Mouse (Mus musculus) heart, embryonic 15.5 days (tissue): Measurements from ENCODE around the gene Tanc2. TPM values are rescaled to one million over a fixed set of nuclear protein-coding genes. Genes with fewer than 3 reads are reported as not detected.

Experiments used
- ATAC-seq: fragments of 200-750 bp; cut with Nextera tagmentation; replicated peaks from 2 replicates; pipeline ENCODE4 v1.8.0; 2017; ENCODE audit warnings: low read depth, moderate TSS enrichment; ENCODE audit not compliant: insufficient number of reproducible peaks, insufficient read depth, low FRiP score
- H3K27ac ChIP-seq: fragments of 300-500 bp; sonication (generic); 2 replicates; pipeline ENCODE4 v1.5.1; 2015; ENCODE audit warnings: mild to moderate bottlenecking, inconsistent platforms
- H3K27me3 ChIP-seq: fragments of 300-500 bp; sonication (generic); 2 replicates; pipeline ENCODE4 v1.6.1; 2015; ENCODE audit warnings: inconsistent platforms
- H3K36me3 ChIP-seq: fragments of 300-500 bp; sonication (generic); 2 replicates; pipeline ENCODE4 v1.6.1; 2015; ENCODE audit warnings: mild to moderate bottlenecking, inconsistent platforms
- H3K4me1 ChIP-seq: fragments of 300-500 bp; sonication (generic); replicated peaks from 2 replicates; pipeline ENCODE4 v1.6.1; 2015; ENCODE audit warnings: inconsistent platforms
- H3K4me2 ChIP-seq: fragments of 300-500 bp; sonication (generic); 2 replicates; pipeline ENCODE4 v1.6.1; 2015; ENCODE audit warnings: inconsistent platforms, mild to moderate bottlenecking, moderate library complexity
- H3K4me3 ChIP-seq: fragments of 300-500 bp; sonication (generic); 2 replicates; pipeline ENCODE4 v1.5.1; 2015; ENCODE audit warnings: mild to moderate bottlenecking, inconsistent platforms
- H3K9ac ChIP-seq: fragments of 300-500 bp; sonication (generic); 2 replicates; pipeline ENCODE4 v1.6.1; 2015; ENCODE audit warnings: mild to moderate bottlenecking, inconsistent platforms
- H3K9me3 ChIP-seq: fragments of 300-500 bp; sonication (generic); replicated peaks from 2 replicates; pipeline ENCODE4 v1.6.1; 2016; ENCODE audit warnings: inconsistent platforms
- WGBS: fragments of 180-500 bp; shearing (Covaris S2); methylation state at CpG from one replicate; pipeline ENCODE4 v1.1.7; 2015; ENCODE audit warnings: mixed read lengths; 5-methylcytosine and 5-hydroxymethylcytosine counted together
- polyA plus RNA-seq: library from polyadenylated mRNA; unstranded; fragments of >200 nt; fragmentation: Nextera tagmentation; extraction: Ambion mirVana; gene quantifications from 2 replicates; pipeline ENCODE4 v1.2.1, GENCODE M21; 2015

The Tanc2 gene
- polyA plus RNA-seq, 1 experiment from 2014 or later = 12.4 TPM

- no peaks in the 10 kb centered on the region for H3K27me3 ChIP-seq
- peaks cover 5% of the 10 kb centered on the region for H3K4me1 ChIP-seq
- no peaks in the 10 kb centered on the region for H3K9me3 ChIP-seq
- H3K4me2 ChIP-seq = peak overlapping the region; percentile 2; the same call in 1 of the 2 replicates
- H3K4me3 ChIP-seq = no peak overlapping the region
- 41% methylated on average over 6 of the region's 6 CpGs for WGBS
- peaks cover 11% of the 10 kb centered on the region; the same call in 1 of the 2 replicates for H3K36me3 ChIP-seq
- no peak overlapping the region for H3K9ac ChIP-seq
- no peak for ATAC-seq
- H3K27ac ChIP-seq = peak overlapping the region; percentile 39
Observed at GRCm38 (mm10) chr11:105836344-105836891, 246.6 kb downstream of the Tanc2 start.

GRCm38 (mm10) chr11:105837962-105838361 lies 248.2 kb downstream of the Tanc2 start:
- no peak overlapping the region for H3K4me3 ChIP-seq
- H3K27ac ChIP-seq = no peak overlapping the region
- H3K4me2 ChIP-seq = no peak overlapping the region
- peaks cover 5% of the 10 kb centered on the region for H3K4me1 ChIP-seq
- ATAC-seq = no peak
- H3K9me3 ChIP-seq = no peaks in the 10 kb centered on the region
- no peaks in the 10 kb centered on the region for H3K27me3 ChIP-seq
- H3K36me3 ChIP-seq = peaks cover 11% of the 10 kb centered on the region; the same call in 1 of the 2 replicates
- H3K9ac ChIP-seq = no peak overlapping the region

- no peak for ATAC-seq
- H3K27ac ChIP-seq = no peak overlapping the region
- 76% methylated on average over 1 of the region's 1 CpGs for WGBS
Observed at GRCm38 (mm10) chr11:105845901-105846300, 256.1 kb downstream of the Tanc2 start.

GRCm38 (mm10) chr11:105855504-105855903 lies 265.7 kb downstream of the Tanc2 start:
- Histone ChIP-seq H3K27ac (no peak overlapping the region), H3K27me3 (no peaks in the 10 kb centered on the region), H3K4me2 (no peak overlapping the region), H3K4me3 (no peak overlapping the region), H3K4me1 (0 out of 2 replicates have a peak, but pooled peaks cover 3% of the 10 kb centered on the region), H3K9me3 (no peaks in the 10 kb centered on the region), H3K36me3 (peaks cover 11% of the 10 kb centered on the region; the same call in 1 of the 2 replicates), H3K9ac (no peak overlapping the region)
- ATAC-seq = no peak
- WGBS = 40% methylated on average over 3 of the region's 3 CpGs

More at GRCm38 (mm10) chr11:105845901-105846300, 256.1 kb downstream of the Tanc2 start:
- H3K36me3 ChIP-seq = 0 out of 2 replicates have a peak, but pooled peaks cover 7% of the 10 kb centered on the region
- no peak overlapping the region for H3K4me3 ChIP-seq
- H3K9ac ChIP-seq = no peak overlapping the region
- H3K4me2 ChIP-seq = no peak overlapping the region
- H3K27me3 ChIP-seq = no peaks in the 10 kb centered on the region
- H3K4me1 ChIP-seq = no peaks in the 10 kb centered on the region
- H3K9me3 ChIP-seq = no peaks in the 10 kb centered on the region

GRCm38 (mm10) chr11:105858063-105858462 lies 268.3 kb downstream of the Tanc2 start:
- Histone ChIP-seq H3K4me1 (0 out of 2 replicates have a peak, but pooled peaks cover 3% of the 10 kb centered on the region), H3K9me3 (no peaks in the 10 kb centered on the region), H3K4me3 (no peak overlapping the region), H3K4me2 (no peak overlapping the region), H3K27me3 (no peaks in the 10 kb centered on the region), H3K9ac (no peak overlapping the region), H3K27ac (no peak overlapping the region), H3K36me3 (peaks cover 11% of the 10 kb centered on the region; the same call in 1 of the 2 replicates)
- no peak for ATAC-seq

- Histone ChIP-seq H3K4me1 (peaks cover 21% of the 10 kb centered on the region), H3K36me3 (no peaks in the 10 kb centered on the region), H3K27ac (peak overlapping the region; percentile 42; the same call in 1 of the 2 replicates), H3K4me3 (no peak overlapping the region), H3K4me2 (no peak overlapping the region), H3K27me3 (no peaks in the 10 kb centered on the region), H3K9ac (no peak overlapping the region), H3K9me3 (no peaks in the 10 kb centered on the region)
- ATAC-seq = no peak
- WGBS = 63% methylated on average over 1 of the region's 1 CpGs
Observed at GRCm38 (mm10) chr11:105885558-105885957, 295.8 kb downstream of the Tanc2 start.

- WGBS = 17% methylated on average over 1 of the region's 1 CpGs
- Histone ChIP-seq H3K36me3 (no peaks in the 10 kb centered on the region), H3K27me3 (no peaks in the 10 kb centered on the region), H3K9ac (no peak overlapping the region), H3K4me3 (no peak overlapping the region), H3K4me1 (peaks cover 21% of the 10 kb centered on the region), H3K4me2 (no peak overlapping the region), H3K27ac (peak overlapping the region; percentile 80), H3K9me3 (no peaks in the 10 kb centered on the region)
- peak; percentile 91 for ATAC-seq
Observed at GRCm38 (mm10) chr11:105887281-105887680, 297.5 kb downstream of the Tanc2 start.

GRCm38 (mm10) chr11:105899151-105899550 lies 309.4 kb downstream of the Tanc2 start:
- Histone ChIP-seq H3K4me3 (no peak overlapping the region), H3K27ac (0 out of 2 replicates have a peak overlapping the region, but pooled peaks have one; percentile 12), H3K27me3 (no peaks in the 10 kb centered on the region), H3K36me3 (peaks cover 24% of the 10 kb centered on the region), H3K4me1 (0 out of 2 replicates have a peak, but pooled peaks cover 7% of the 10 kb centered on the region), H3K9ac (no peak overlapping the region), H3K4me2 (no peak overlapping the region), H3K9me3 (no peaks in the 10 kb centered on the region)
- 22% methylated on average over 1 of the region's 1 CpGs for WGBS
- no peak for ATAC-seq

- ATAC-seq = 0 out of 2 replicates have a peak, but pooled peaks have one; percentile 27
- Histone ChIP-seq H3K4me2 (no peak overlapping the region), H3K4me1 (peaks cover 16% of the 10 kb centered on the region), H3K9ac (no peak overlapping the region), H3K27me3 (no peaks in the 10 kb centered on the region), H3K36me3 (peaks cover 24% of the 10 kb centered on the region), H3K9me3 (no peaks in the 10 kb centered on the region), H3K27ac (peak overlapping the region; percentile 53), H3K4me3 (no peak overlapping the region)
- 40% methylated on average over 2 of the region's 2 CpGs for WGBS
Observed at GRCm38 (mm10) chr11:105901501-105901900, 311.7 kb downstream of the Tanc2 start.

GRCm38 (mm10) chr11:105902956-105903355 lies 313.2 kb downstream of the Tanc2 start:
- Histone ChIP-seq H3K27me3 (no peaks in the 10 kb centered on the region), H3K9me3 (no peaks in the 10 kb centered on the region), H3K4me1 (peaks cover 16% of the 10 kb centered on the region), H3K4me2 (no peak overlapping the region), H3K4me3 (no peak overlapping the region), H3K36me3 (peaks cover 14% of the 10 kb centered on the region; the same call in 1 of the 2 replicates), H3K27ac (no peak overlapping the region), H3K9ac (no peak overlapping the region)
- no peak for ATAC-seq
- WGBS = 83% methylated on average over 1 of the region's 1 CpGs

- H3K9me3 ChIP-seq = no peaks in the 10 kb centered on the region
- peak; percentile 70 for ATAC-seq
- peaks cover 6% of the 10 kb centered on the region; the same call in 1 of the 2 replicates for H3K36me3 ChIP-seq
- peak overlapping the region; percentile 55 for H3K27ac ChIP-seq
- H3K4me1 ChIP-seq = peaks cover 16% of the 10 kb centered on the region
- H3K9ac ChIP-seq = no peak overlapping the region
- no peak overlapping the region for H3K4me3 ChIP-seq
- 29% methylated on average over 4 of the region's 4 CpGs for WGBS
- no peaks in the 10 kb centered on the region for H3K27me3 ChIP-seq
- no peak overlapping the region for H3K4me2 ChIP-seq
Observed at GRCm38 (mm10) chr11:105905529-105906213, 315.9 kb downstream of the Tanc2 start.
